Mouse (Mus musculus): ENCODE data around the gene Ctso.

Ctso gene

DNA sequence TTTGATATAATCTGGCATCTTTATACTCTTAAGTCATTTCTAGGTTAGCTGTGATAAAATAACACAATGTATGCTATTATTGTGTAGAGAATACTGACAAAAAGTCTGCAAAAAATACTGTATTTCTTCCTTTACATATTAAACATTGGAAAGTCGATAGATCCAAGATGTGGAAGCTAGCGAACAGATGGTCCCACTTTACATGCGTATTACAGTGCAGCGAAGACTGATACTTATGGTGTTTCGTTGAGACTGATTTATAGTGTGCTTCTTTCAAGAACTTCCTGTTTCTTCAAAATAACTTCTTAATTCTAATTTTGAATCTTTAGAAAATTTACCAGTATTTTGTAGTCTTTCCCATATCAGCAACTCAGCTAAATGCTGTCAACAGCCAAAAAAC lies 25.1 kb downstream of the Ctso start:
- no peak for DNase-seq

- DNase-seq, result no peak
Observed at GRCm38 (mm10) chr3:81961336-81961735, 28.9 kb downstream of the Ctso start.

DNA sequence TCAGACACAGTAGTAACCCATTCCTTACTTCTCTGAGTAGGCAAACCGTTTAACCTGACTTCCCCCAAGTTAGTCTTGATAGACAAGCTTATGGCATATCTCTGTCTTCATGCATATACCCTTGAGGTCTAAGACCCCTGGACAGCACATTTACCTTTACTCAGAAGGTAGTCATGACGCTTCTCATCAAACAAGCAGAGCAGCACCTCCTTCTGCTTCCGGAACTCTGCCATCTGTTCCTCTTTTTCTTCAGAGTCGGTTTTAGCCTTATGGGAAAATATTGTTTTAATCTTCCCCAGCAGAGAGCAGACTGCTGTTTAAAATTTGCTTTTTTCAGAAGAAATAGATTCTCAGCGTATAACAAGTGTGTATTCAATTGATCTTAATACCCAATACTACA lies 31.4 kb downstream of the Ctso start:
- DNase-seq, result no peak

- DNase-seq, result no peak
Observed at GRCm38 (mm10) chr3:81964596-81964995, 32.2 kb downstream of the Ctso start.

- no peak for DNase-seq
Observed at GRCm38 (mm10) chr3:81975607-81976006, 43.2 kb downstream of the Ctso start.

GRCm38 (mm10) chr3:81976102-81976501 lies 43.7 kb downstream of the Ctso start, which contains the start of gene Tdo2:
Tdo2 (minus strand) TSS chr3:81976202.
- no peak for DNase-seq

DNA sequence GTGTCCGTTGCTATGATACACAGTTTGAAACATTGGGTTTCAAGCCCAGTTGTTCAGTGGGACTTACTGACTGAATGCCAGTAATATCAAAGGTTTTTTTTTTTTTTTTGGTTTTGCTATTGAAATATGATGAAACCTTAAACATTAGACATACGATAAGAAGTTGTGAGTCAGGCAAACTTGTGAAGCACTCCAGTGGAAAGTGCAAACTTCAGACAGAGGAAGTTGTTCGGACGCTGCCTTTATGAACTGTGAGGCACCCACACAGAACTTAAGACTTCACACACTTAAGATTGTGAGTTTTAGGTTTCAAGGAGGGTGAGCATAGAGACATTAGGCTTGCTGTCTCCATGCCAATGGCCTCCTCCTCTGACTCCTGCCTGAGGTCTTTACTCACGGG lies 49.2 kb downstream of the Ctso start:
- no peak for DNase-seq

- no peak for DNase-seq
Observed at GRCm38 (mm10) chr3:81981990-81982389, 49.6 kb downstream of the Ctso start, which contains the start of gene Asic5. Asic5 (plus strand) TSS chr3:81982290.

GRCm38 (mm10) chr3:81983120-81983895 lies 50.9 kb downstream of the Ctso start:
- no peak for DNase-seq

DNA sequence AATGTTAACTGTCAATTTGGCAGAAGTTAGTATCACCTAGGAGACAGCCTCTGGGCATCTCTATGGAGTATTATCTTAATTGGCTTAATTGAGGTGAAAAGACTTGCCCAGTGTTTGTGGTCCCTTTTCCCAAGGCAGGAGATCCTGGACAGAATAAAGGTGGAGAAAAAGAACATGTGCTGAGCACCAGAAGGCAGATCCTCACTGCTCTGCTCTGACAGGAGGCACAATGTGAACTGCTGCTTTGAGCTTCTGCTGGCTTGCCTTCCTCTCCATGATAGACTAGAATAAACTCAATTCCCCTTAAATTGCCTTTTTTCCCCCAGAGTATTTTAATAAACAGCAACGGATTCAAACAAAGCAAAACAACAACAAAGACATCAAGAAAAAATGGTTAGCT lies 52.7 kb downstream of the Ctso start:
- no peak for DNase-seq

- DNase-seq, result no peak
Observed at GRCm38 (mm10) chr3:81986103-81986502, 53.7 kb downstream of the Ctso start.

- DNase-seq, result no peak
Observed at GRCm38 (mm10) chr3:81987628-81988027, 55.2 kb downstream of the Ctso start.

DNA sequence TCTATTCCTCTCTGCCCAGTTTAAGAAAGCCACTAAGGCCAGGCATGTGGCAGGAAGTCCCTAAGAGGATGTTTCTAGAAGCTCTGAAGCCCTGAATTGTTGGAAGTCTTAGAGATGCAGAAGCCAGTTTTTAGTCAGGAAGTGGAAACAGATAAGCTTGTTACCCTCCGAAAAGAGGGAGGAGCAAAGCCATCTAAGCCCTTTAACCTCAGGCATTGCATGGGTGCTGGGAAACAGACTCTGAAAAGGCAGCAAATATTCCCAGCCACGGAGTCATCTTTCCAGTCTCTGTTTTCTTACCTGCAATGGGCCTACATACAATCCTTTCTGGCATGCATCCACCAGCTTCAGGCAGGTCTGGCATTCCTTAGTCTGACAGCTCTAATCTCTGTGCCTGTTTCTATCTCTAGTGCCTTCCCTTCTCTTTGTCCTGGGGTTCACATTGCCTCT lies 57.3 kb downstream of the Ctso start:
- no peak for DNase-seq

GRCm38 (mm10) chr3:81990531-81990930 lies 58.1 kb downstream of the Ctso start:
- DNase-seq, result no peak

DNA sequence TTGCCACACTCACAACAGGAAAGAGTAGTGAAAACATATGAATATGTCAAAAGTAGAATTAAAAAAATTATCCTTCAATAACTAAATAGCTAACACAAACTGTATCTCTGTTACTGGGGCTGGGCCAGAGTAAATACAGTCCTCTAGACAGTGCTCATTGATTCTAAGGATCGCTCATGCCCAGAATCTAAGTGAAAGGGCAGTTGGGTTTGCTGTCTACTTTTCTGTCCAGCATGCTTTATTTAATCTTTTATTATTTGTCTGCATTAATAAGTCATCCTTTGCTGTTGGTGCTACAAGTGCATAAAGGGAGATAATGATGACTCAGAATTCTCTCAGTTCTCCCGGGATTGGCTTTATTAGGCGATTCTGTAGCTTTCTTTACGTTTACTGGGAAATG lies 63.0 kb downstream of the Ctso start:
- no peak for DNase-seq

DNA sequence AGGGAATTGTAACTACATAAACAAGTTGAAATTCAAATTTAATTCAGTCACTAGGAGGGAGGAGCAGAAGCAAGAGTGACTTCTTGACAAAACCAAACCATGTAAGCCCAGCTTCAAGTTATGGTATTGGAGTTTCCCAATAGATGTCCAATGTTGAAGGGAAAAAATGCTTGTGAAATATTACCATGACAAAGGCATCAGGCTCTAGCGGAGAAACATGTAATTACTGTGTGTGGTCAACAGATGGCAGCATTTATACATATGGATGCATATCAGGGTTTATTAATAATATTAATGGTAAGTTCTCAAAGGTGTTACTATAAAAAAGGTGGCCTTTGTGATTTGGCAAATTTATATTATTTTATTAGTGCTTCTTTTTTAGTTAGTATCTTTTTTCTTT lies 63.6 kb downstream of the Ctso start:
- DNase-seq, result peak; percentile 40
